Mouse (Mus musculus): ENCODE measurements at regions not wholly inside any gene's neighbourhood (a gene's known extent, or its start where the extent isn't known, plus 50 kb on each side); places are given as distances from the start of the nearest gene placed in this dataset.

- TF ChIP-seq GATA1 (IDR thresholded peaks at IDR 0.05; ENCODE audit: borderline replicate concordance, low read length) (no peak), CTCF (IDR thresholded peaks at IDR 0.05; ENCODE audit: low read depth, low read length) (no peak), POLR2AphosphoS5 (IDR thresholded peaks at IDR 0.05; ENCODE audit: insufficient replicate concordance, low read depth, low read length) (no peak), TAL1 (conservative IDR thresholded peaks at IDR 0.05; ENCODE audit: low read depth, low read length) (no peak)
Measured at GRCm38 (mm10) chr9:67160785-67161455, 111.7 kb upstream of the Tpm1 start.

Measured in G1E (cell line).